Mouse (Mus musculus) MEL (cell line): ENCODE measurements at regions not wholly inside any gene's neighbourhood (a gene's known extent, or its start where the extent isn't known, plus 50 kb on each side); places are given as distances from the start of the nearest gene placed in this dataset.
A peak's percentile ranks its signal among the peaks of the same experiment; 100 is the strongest.

Experiments
- DNase-seq: peaks from one replicate; pipeline ENCODE4 v3.0.0; 2011; ENCODE audit warnings: low read depth, low spot score
- H3K27ac ChIP-seq: 2 replicates; pipeline ENCODE4 v1.5.1; 2012; ENCODE audit warnings: low read depth, mild to moderate bottlenecking, control low read depth, low read length, moderate library complexity; ENCODE audit not compliant: control insufficient read depth
- H3K27me3 ChIP-seq, 2 experiments: fragments of 150-350 bp in 1 of 2; sonication (generic) in 1 of 2; 2 replicates each; pipeline ENCODE4 v1.6.1; 2012; ENCODE audit warnings: low read length in 2 of 2, mild to moderate bottlenecking in 2 of 2, improper control_type of control experiment in 1 of 2, moderate library complexity in 1 of 2; ENCODE audit not compliant: insufficient read depth in 2 of 2, control insufficient read depth in 1 of 2
- H3K36me3 ChIP-seq, 2 experiments: 2 replicates each; pipeline ENCODE4 v1.6.1; 2012 to 2014; ENCODE audit warnings: low read length in 2 of 2, improper control_type of control experiment in 1 of 2, inconsistent platforms in 1 of 2, mild to moderate bottlenecking in 1 of 2; ENCODE audit not compliant: insufficient read depth in 2 of 2, control insufficient read depth in 1 of 2
- H3K4me1 ChIP-seq, 2 experiments: fragments of 150-350 bp in 1 of 2; sonication (generic) in 1 of 2; 2 replicates each; pipeline ENCODE4 v1.6.1; 2012; ENCODE audit warnings: low read length in 2 of 2, improper control_type of control experiment in 1 of 2, mild to moderate bottlenecking in 1 of 2; ENCODE audit not compliant: insufficient read depth in 2 of 2, control insufficient read depth in 1 of 2
- H3K4me3 ChIP-seq, 2 experiments: fragments of 150-350 bp in 1 of 2; sonication (generic) in 1 of 2; 2 replicates each; pipeline ENCODE4 v1.5.1; 2012; ENCODE audit warnings: low read depth in 2 of 2, low read length in 2 of 2, mild to moderate bottlenecking in 2 of 2, moderate library complexity in 2 of 2, control low read depth in 1 of 2, improper control_type of control experiment in 1 of 2; ENCODE audit not compliant: control insufficient read depth in 1 of 2, insufficient read depth in 1 of 2
- H3K79me2 ChIP-seq: 2 replicates; pipeline ENCODE4 v1.6.1; 2012; ENCODE audit warnings: mild to moderate bottlenecking, low read length, moderate library complexity; ENCODE audit not compliant: control insufficient read depth, poor library complexity, insufficient read depth
- H3K9ac ChIP-seq: 2 replicates; pipeline ENCODE4 v1.6.1; 2012; ENCODE audit warnings: low read depth, mild to moderate bottlenecking, control low read depth, low read length, moderate library complexity; ENCODE audit not compliant: control insufficient read depth, poor library complexity, severe bottlenecking
- H3K9me3 ChIP-seq: fragments of 150-350 bp; sonication (generic); replicated peaks from 2 replicates; pipeline ENCODE4 v1.6.1; 2012; ENCODE audit warnings: mild to moderate bottlenecking, low read length, improper control_type of control experiment, moderate library complexity; ENCODE audit not compliant: insufficient read depth
- BHLHE40 ChIP-seq: IDR thresholded peaks from 2 replicates; pipeline ENCODE4 v1.6.1; 2012; ENCODE audit warnings: low read depth, mild to moderate bottlenecking, inconsistent platforms, low read length, improper control_type of control experiment, borderline replicate concordance
- CHD1 ChIP-seq: IDR thresholded peaks from 2 replicates; pipeline ENCODE4 v1.6.1; 2012; ENCODE audit warnings: low read depth, mild to moderate bottlenecking, inconsistent platforms, low read length, improper control_type of control experiment
- CHD2 ChIP-seq: IDR thresholded peaks from 2 replicates; pipeline ENCODE4 v1.6.1; 2011; ENCODE audit warnings: low read length, improper control_type of control experiment
- CTCF ChIP-seq, 3 experiments: IDR thresholded peaks in 2 of 3; conservative IDR thresholded peaks in 1 of 3; 2 replicates each; pipeline ENCODE4 v1.5.1; 2011 to 2012; ENCODE audit warnings: low read length in 3 of 3, low read depth in 2 of 3, mild to moderate bottlenecking in 2 of 3, improper control_type of control experiment in 1 of 3, inconsistent platforms in 1 of 3, mixed read lengths in 1 of 3, moderate library complexity in 1 of 3; ENCODE audit not compliant: control insufficient read depth in 1 of 3, insufficient read depth in 1 of 3, poor library complexity in 1 of 3, severe bottlenecking in 1 of 3
- E2F4 ChIP-seq: IDR thresholded peaks from 2 replicates; pipeline ENCODE4 v1.6.1; 2011; ENCODE audit warnings: low read depth, low read length, improper control_type of control experiment, borderline replicate concordance
- ELF1 ChIP-seq: IDR thresholded peaks from 2 replicates; pipeline ENCODE4 v1.6.1; 2014; ENCODE audit warnings: low read depth, mild to moderate bottlenecking, inconsistent platforms, low read length, improper control_type of control experiment, moderate library complexity
- EP300 ChIP-seq, 2 experiments: IDR thresholded peaks; 2 replicates each; pipeline ENCODE4 v1.6.1; 2011; ENCODE audit warnings: improper control_type of control experiment in 2 of 2, low read length in 2 of 2, low read depth in 1 of 2, mild to moderate bottlenecking in 1 of 2
- GABPA ChIP-seq: IDR thresholded peaks from 2 replicates; pipeline ENCODE4 v1.6.1; 2012; ENCODE audit warnings: low read depth, mild to moderate bottlenecking, inconsistent platforms, low read length, improper control_type of control experiment, moderate library complexity
- GATA1 ChIP-seq: IDR thresholded peaks from 2 replicates; pipeline ENCODE4 v1.6.1; 2011; ENCODE audit warnings: low read depth, low read length, improper control_type of control experiment
- MAFK ChIP-seq: IDR thresholded peaks from 2 replicates; pipeline ENCODE4 v1.6.1; 2011; ENCODE audit warnings: low read depth, mild to moderate bottlenecking, low read length, improper control_type of control experiment, borderline replicate concordance
- MAX ChIP-seq: IDR thresholded peaks from 2 replicates; pipeline ENCODE4 v1.6.1; 2011; ENCODE audit warnings: low read length, improper control_type of control experiment
- MAZ ChIP-seq: IDR thresholded peaks from 2 replicates; pipeline ENCODE4 v1.6.1; 2012; ENCODE audit warnings: low read depth, mild to moderate bottlenecking, inconsistent platforms, low read length, improper control_type of control experiment
- MXI1 ChIP-seq: IDR thresholded peaks from 2 replicates; pipeline ENCODE4 v1.6.1; 2011; ENCODE audit warnings: mild to moderate bottlenecking, low read depth, low read length, improper control_type of control experiment
- MYC ChIP-seq: IDR thresholded peaks from 2 replicates; pipeline ENCODE4 v1.6.1; 2011; ENCODE audit warnings: low read depth, mild to moderate bottlenecking, low read length, improper control_type of control experiment, moderate library complexity
- NELFE ChIP-seq: IDR thresholded peaks from 2 replicates; pipeline ENCODE4 v1.6.1; 2011; ENCODE audit warnings: low read depth, low read length, improper control_type of control experiment
- POLR2AphosphoS5 ChIP-seq: IDR thresholded peaks from 2 replicates; pipeline ENCODE4 v1.6.1; 2012; ENCODE audit warnings: low read depth, borderline replicate concordance, mild to moderate bottlenecking, inconsistent platforms, low read length, moderate library complexity, mixed read lengths
- RCOR1 ChIP-seq: IDR thresholded peaks from 2 replicates; pipeline ENCODE4 v1.6.1; 2012; ENCODE audit warnings: low read depth, mild to moderate bottlenecking, inconsistent platforms, low read length, improper control_type of control experiment
- SIN3A ChIP-seq: IDR thresholded peaks from 2 replicates; pipeline ENCODE4 v1.6.1; 2012; ENCODE audit warnings: low read length, improper control_type of control experiment, inconsistent platforms
- SMC3 ChIP-seq: IDR thresholded peaks from 2 replicates; pipeline ENCODE4 v1.6.1; 2011; ENCODE audit warnings: low read depth, low read length, improper control_type of control experiment
- UBTF ChIP-seq: IDR thresholded peaks from 2 replicates; pipeline ENCODE4 v1.6.1; 2012; ENCODE audit warnings: low read depth, mild to moderate bottlenecking, inconsistent platforms, low read length, improper control_type of control experiment, moderate library complexity, borderline replicate concordance; ENCODE audit not compliant: insufficient read depth
- USF1 ChIP-seq: IDR thresholded peaks from 2 replicates; pipeline ENCODE4 v1.6.1; 2014; ENCODE audit warnings: low read depth, mild to moderate bottlenecking, inconsistent platforms, low read length, improper control_type of control experiment, moderate library complexity
- USF2 ChIP-seq, 2 experiments: IDR thresholded peaks; 2 replicates each; pipeline ENCODE4 v1.6.1; 2011 to 2012; ENCODE audit warnings: improper control_type of control experiment in 2 of 2, low read length in 2 of 2, borderline replicate concordance in 1 of 2, inconsistent platforms in 1 of 2, low read depth in 1 of 2, mild to moderate bottlenecking in 1 of 2; ENCODE audit not compliant: insufficient read depth in 1 of 2
- ZKSCAN1 ChIP-seq: IDR thresholded peaks from 2 replicates; pipeline ENCODE4 v1.6.1; 2012; ENCODE audit warnings: low read depth, mild to moderate bottlenecking, inconsistent platforms, low read length, improper control_type of control experiment, moderate library complexity
- ZMIZ1 ChIP-seq: IDR thresholded peaks from 2 replicates; pipeline ENCODE4 v1.6.1; 2012; ENCODE audit warnings: low read depth, mild to moderate bottlenecking, inconsistent platforms, low read length, improper control_type of control experiment, moderate library complexity

GRCm38 (mm10) chr11:22629991-22630390 is 118.1 kb downstream of the Tmem17 start:
- TF ChIP-seq USF2 (IDR thresholded peaks at IDR 0.05; ENCODE audit: borderline replicate concordance in 1 of 2, insufficient read depth in 1 of 2, low read depth in 1 of 2, low read length in 2 of 2) (no peak), POLR2AphosphoS5 (no peak), GABPA (no peak), ELF1 (no peak), USF1 (no peak), MXI1 (no peak), E2F4 (no peak), MAFK (no peak), SMC3 (no peak), NELFE (no peak), ZKSCAN1 (no peak), CHD2 (no peak), GATA1 (no peak), BHLHE40 (no peak), RCOR1 (no peak), UBTF (no peak)
- Histone ChIP-seq H3K4me3 (no peak overlapping the region), H3K9me3 (no peaks in the 10 kb centered on the region), H3K9ac (no peak overlapping the region), H3K27me3 (no peaks in the 10 kb centered on the region), H3K4me1 (peaks cover 0 to 5% of the 10 kb centered on the region in 2 experiments; a peak in 1 of 4 replicates), H3K27ac (no peak overlapping the region), H3K36me3 (no peaks in the 10 kb centered on the region; a peak in 1 of 4 replicates), H3K79me2 (no peaks in the 10 kb centered on the region)
- no peak for DNase-seq

GRCm38 (mm10) chr11:22630982-22631381 is 119.1 kb downstream of the Tmem17 start:
- TF ChIP-seq SIN3A, result no peak
- TF ChIP-seq ZMIZ1, result no peak
- TF ChIP-seq USF2 (IDR thresholded peaks at IDR 0.05; ENCODE audit: borderline replicate concordance in 1 of 2, insufficient read depth in 1 of 2, low read depth in 1 of 2, low read length in 2 of 2), result no peak
- TF ChIP-seq NELFE, result no peak
- TF ChIP-seq ZKSCAN1, result no peak
- no peak for TF ChIP-seq MYC
- TF ChIP-seq EP300 (IDR thresholded peaks at IDR 0.05; ENCODE audit: low read depth in 1 of 2, low read length in 2 of 2), result no peak
- no peak for TF ChIP-seq CTCF (IDR thresholded peaks at IDR 0.05 in 2 of 3, conservative IDR thresholded peaks at IDR 0.05 in 1 of 3; ENCODE audit: control insufficient read depth in 1 of 3, insufficient read depth in 1 of 3, low read depth in 2 of 3, low read length in 3 of 3, poor library complexity in 1 of 3, severe bottlenecking in 1 of 3)
- TF ChIP-seq MAX, result no peak
- TF ChIP-seq CHD1, result no peak
- TF ChIP-seq MAZ, result no peak
- no peak for TF ChIP-seq ELF1
- Histone ChIP-seq H3K9me3 (no peaks in the 10 kb centered on the region), H3K27ac (no peak overlapping the region), H3K9ac (0 out of 2 replicates have a peak overlapping the region, but pooled peaks have one; percentile 17), H3K4me3 (peak overlapping the region in 1 of 2 experiments; percentile 7; a peak in 1 of 4 replicates), H3K27me3 (no peaks in the 10 kb centered on the region), H3K36me3 (no peaks in the 10 kb centered on the region; a peak in 1 of 4 replicates), H3K4me1 (peaks cover 0 to 5% of the 10 kb centered on the region in 2 experiments; a peak in 1 of 4 replicates), H3K79me2 (no peaks in the 10 kb centered on the region)
- DNase-seq, result no peak
